Mouse (Mus musculus) ES-E14 (cell line): ENCODE measurements around the gene Gm2663. TPM values are rescaled to one million over a fixed set of nuclear protein-coding genes. Genes with fewer than 3 reads are reported as not detected.

Source experiments
- DNase-seq: peaks from one replicate; pipeline ENCODE4 v3.0.0-alpha.2; 2013; ENCODE audit warnings: low read depth, low spot score
- H3K27ac ChIP-seq: 2 replicates; pipeline ENCODE4 v1.5.1; 2012; ENCODE audit warnings: low read depth, mild to moderate bottlenecking, low read length, moderate library complexity, mixed read lengths; ENCODE audit not compliant: poor library complexity, insufficient read depth, severe bottlenecking
- H3K36me3 ChIP-seq: 2 replicates; pipeline ENCODE4 v1.6.1; 2012; ENCODE audit warnings: mild to moderate bottlenecking, low read length, moderate library complexity, mixed read lengths; ENCODE audit not compliant: control insufficient read depth, poor library complexity, insufficient read depth, severe bottlenecking
- H3K4me1 ChIP-seq, 2 experiments: fragments of 150-350 bp in 1 of 2; sonication (generic) in 1 of 2; 2 replicates each; pipeline ENCODE4 v1.6.1; 2012; ENCODE audit warnings: low read length in 2 of 2, mild to moderate bottlenecking in 1 of 2, mixed read lengths in 1 of 2; ENCODE audit not compliant: control insufficient read depth in 2 of 2, insufficient read depth in 2 of 2, poor library complexity in 1 of 2
- H3K4me3 ChIP-seq, 2 experiments: fragments of 150-350 bp in 1 of 2; sonication (generic) in 1 of 2; 2 replicates each; pipeline ENCODE4 v1.5.1; 2012; ENCODE audit warnings: low read length in 2 of 2, low read depth in 1 of 2, mild to moderate bottlenecking in 1 of 2, mixed read lengths in 1 of 2; ENCODE audit not compliant: insufficient read depth in 1 of 2, poor library complexity in 1 of 2, severe bottlenecking in 1 of 2
- H3K9ac ChIP-seq: 2 replicates; pipeline ENCODE4 v1.6.1; 2012; ENCODE audit warnings: low read depth, mild to moderate bottlenecking, low read length, mixed read lengths; ENCODE audit not compliant: poor library complexity, insufficient read depth, severe bottlenecking
- H3K9me3 ChIP-seq: fragments of 150-350 bp; sonication (generic); 2 replicates; pipeline ENCODE4 v1.6.1; 2012; ENCODE audit warnings: low read depth, mild to moderate bottlenecking, low read length; ENCODE audit not compliant: control insufficient read depth, insufficient read depth
- CHD2 ChIP-seq: IDR thresholded peaks from 2 replicates; pipeline ENCODE4 v1.6.1; 2014; ENCODE audit warnings: mild to moderate bottlenecking, low read depth, low read length, inconsistent platforms
- HCFC1 ChIP-seq: IDR thresholded peaks from 2 replicates; pipeline ENCODE4 v1.6.1; 2012; ENCODE audit warnings: low read length, inconsistent platforms, borderline replicate concordance; ENCODE audit not compliant: insufficient read depth
- MAFK ChIP-seq: IDR thresholded peaks from 2 replicates; pipeline ENCODE4 v1.6.1; 2014; ENCODE audit warnings: mild to moderate bottlenecking, low read depth, low read length, inconsistent platforms; ENCODE audit not compliant: insufficient read depth
- ZC3H11A ChIP-seq: IDR thresholded peaks from 2 replicates; pipeline ENCODE4 v1.6.1; 2012; ENCODE audit warnings: low read depth, mild to moderate bottlenecking, inconsistent platforms, low read length, borderline replicate concordance
- ZNF384 ChIP-seq: IDR thresholded peaks from 2 replicates; pipeline ENCODE4 v1.6.1; 2012; ENCODE audit warnings: low read depth, low read length, inconsistent platforms
- in situ Hi-C, 2 experiments: fragments of 600-800 bp; cut with MboI; formaldehyde crosslinking; loops; one replicate each; pipeline ENCODE4 v1.15.1; 2025; ENCODE audit warnings: low sequenced_read_pairs in 2 of 2, inconsistent platforms in 1 of 2; ENCODE audit not compliant: unreplicated experiment in 2 of 2
- total RNA-seq: library from RNA; depleted of rRNA; stranded (reverse); fragments of 300-350 nt; gene quantifications from 2 replicates; pipeline ENCODE4 v1.2.3, GENCODE M21; 2012

The Gm2663 gene
- total RNA-seq, 1 experiment: not detected

GRCm38 (mm10) chr6:41030821-41031220 is 31.5 kb upstream of the Gm2663 start:
- DNase-seq: no peak
- Histone ChIP-seq H3K4me3 (no peak overlapping the region), H3K9me3 (no peaks in the 10 kb centered on the region), H3K4me1 (peaks cover 0 to 2% of the 10 kb centered on the region in 2 experiments; a peak in 1 of 4 replicates), H3K27ac (no peak overlapping the region), H3K9ac (no peak overlapping the region), H3K36me3 (no peaks in the 10 kb centered on the region)
- TF ChIP-seq ZNF384: no peak
- TF ChIP-seq HCFC1: no peak
- TF ChIP-seq CHD2: no peak
- no peak for TF ChIP-seq MAFK
- TF ChIP-seq ZC3H11A: no peak
- in situ Hi-C loops: no loop called here

DNA sequence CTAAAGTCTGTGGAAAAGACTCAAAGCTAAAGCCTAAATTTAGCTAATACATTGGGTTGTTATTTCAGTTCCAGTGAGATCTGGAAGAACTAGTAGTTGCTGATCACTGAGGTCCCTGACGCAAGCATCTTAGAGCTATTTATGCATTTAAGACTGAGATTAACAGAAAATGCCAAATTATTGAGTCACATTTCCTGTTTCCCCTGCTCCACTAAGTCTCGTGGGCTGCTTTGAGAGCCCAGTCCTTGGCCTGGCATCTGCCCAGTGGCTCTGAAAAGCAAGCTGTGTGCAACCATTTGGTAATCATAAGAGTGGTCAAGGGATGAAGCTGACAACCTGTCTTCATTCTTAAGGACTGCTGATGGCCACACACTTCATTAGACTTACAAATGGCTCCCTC is 27.8 kb upstream of the Gm2663 start:
- Histone ChIP-seq H3K4me1 (peaks cover 0 to 2% of the 10 kb centered on the region in 2 experiments; a peak in 1 of 4 replicates), H3K4me3 (no peak overlapping the region), H3K9me3 (no peaks in the 10 kb centered on the region), H3K9ac (no peak overlapping the region), H3K36me3 (no peaks in the 10 kb centered on the region), H3K27ac (no peak overlapping the region)
- DNase-seq: no peak
- TF ChIP-seq ZNF384 (no peak), CHD2 (no peak), HCFC1 (no peak), ZC3H11A (no peak), MAFK (no peak)
- in situ Hi-C loops: no loop called here

DNA sequence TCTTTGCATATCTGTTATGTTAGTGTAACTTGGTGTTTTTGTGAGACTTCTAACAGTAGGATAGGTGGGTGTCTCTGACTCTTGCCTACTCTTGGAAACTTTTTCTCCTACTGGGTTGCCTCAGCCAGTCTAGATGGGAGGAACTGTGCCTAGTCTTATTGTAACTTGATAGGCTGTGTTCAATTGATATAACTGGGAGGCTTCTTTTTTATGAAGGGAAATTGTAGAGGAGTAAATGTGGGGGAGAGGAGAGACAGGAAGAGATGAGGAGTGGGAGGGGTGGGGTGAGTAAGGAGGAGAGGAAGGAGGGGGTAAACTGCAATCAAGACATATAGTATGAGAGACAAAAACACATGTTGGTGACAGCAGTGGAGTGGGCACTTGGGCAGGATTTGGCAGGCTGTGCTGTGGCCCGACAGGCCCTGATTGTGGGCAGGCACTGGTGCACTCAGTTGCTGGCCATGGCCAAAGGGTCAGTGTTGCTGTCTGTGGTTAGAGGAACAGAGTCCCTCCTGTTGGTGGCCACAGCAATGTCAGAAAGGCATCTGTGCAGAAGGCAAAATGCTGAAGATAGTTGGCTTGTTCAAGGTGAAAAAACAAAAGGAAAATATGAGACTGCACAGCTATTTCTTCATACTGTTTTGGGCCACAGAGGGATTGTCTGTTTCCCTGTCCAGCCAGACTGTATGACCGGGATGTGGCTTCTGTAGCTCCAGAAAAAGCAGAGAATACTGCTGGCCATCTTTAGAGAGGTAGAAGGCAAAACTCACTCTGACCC is 26.8 kb upstream of the Gm2663 start:
- H3K9ac ChIP-seq: no peak overlapping the region
- TF ChIP-seq ZC3H11A (no peak), CHD2 (no peak), MAFK (no peak), ZNF384 (no peak), HCFC1 (no peak)
- in situ Hi-C loops: no loop called here
- no peak overlapping the region for H3K4me3 ChIP-seq
- peaks cover 0 to 2% of the 10 kb centered on the region in 2 experiments; a peak in 1 of 4 replicates for H3K4me1 ChIP-seq
- no peak for DNase-seq
- no peaks in the 10 kb centered on the region for H3K9me3 ChIP-seq
- H3K27ac ChIP-seq: no peak overlapping the region
- no peaks in the 10 kb centered on the region for H3K36me3 ChIP-seq

- Histone ChIP-seq H3K36me3 (no peaks in the 10 kb centered on the region), H3K9me3 (no peaks in the 10 kb centered on the region), H3K4me1 (no peaks in the 10 kb centered on the region), H3K9ac (no peak overlapping the region), H3K4me3 (no peak overlapping the region), H3K27ac (no peak overlapping the region)
- no peak for DNase-seq
- in situ Hi-C loops: no loop called here
- TF ChIP-seq MAFK (no peak), CHD2 (no peak), ZC3H11A (no peak), HCFC1 (no peak), ZNF384 (no peak)
These were observed 19.9 kb upstream of the Gm2663 start for GRCm38 (mm10) chr6:41019140-41019539.
